Mouse (Mus musculus) liver, embryonic 14.5 days (tissue): ENCODE measurements around the gene Ltbp3. TPM values are rescaled to one million over a fixed set of nuclear protein-coding genes. Genes with fewer than 3 reads are reported as not detected.

Source experiments
- ATAC-seq: fragments of 200-750 bp; cut with Nextera tagmentation; 2 replicates; pipeline ENCODE4 v1.8.0; 2017; ENCODE audit warnings: moderate number of reproducible peaks, mild to moderate bottlenecking, moderate library complexity; ENCODE audit not compliant: insufficient read depth
- DNase-seq, 3 experiments: peaks; one replicate each; pipeline ENCODE4 v3.0.0-alpha.2; 2012 to 2013; ENCODE audit warnings: low read depth in 3 of 3, low spot score in 3 of 3
- H3K27ac ChIP-seq: fragments of 300-500 bp; sonication (generic); 2 replicates; pipeline ENCODE4 v1.5.1; 2014; ENCODE audit warnings: moderate library complexity, mild to moderate bottlenecking, control low read depth, inconsistent platforms
- H3K27me3 ChIP-seq: fragments of 300-500 bp; sonication (generic); 2 replicates; pipeline ENCODE4 v1.6.1; 2014; ENCODE audit warnings: mild to moderate bottlenecking, low read length, moderate library complexity; ENCODE audit not compliant: control insufficient read depth, insufficient read depth
- H3K36me3 ChIP-seq: fragments of 300-500 bp; sonication (generic); replicated peaks from 2 replicates; pipeline ENCODE4 v1.6.1; 2014; ENCODE audit warnings: low read depth; ENCODE audit not compliant: control insufficient read depth, insufficient read depth
- H3K4me1 ChIP-seq, 2 experiments: fragments of 200-500 bp in 1 of 2; fragments of 300-500 bp in 1 of 2; sonication (generic) in 1 of 2; replicated peaks; 2 replicates each; pipeline ENCODE4 v1.6.1; 2012 to 2014; ENCODE audit warnings: antibody characterized with exemption in 1 of 2, inconsistent platforms in 1 of 2, low read length in 1 of 2; ENCODE audit not compliant: control insufficient read depth in 2 of 2, insufficient read depth in 2 of 2
- H3K4me2 ChIP-seq: fragments of 300-500 bp; sonication (generic); 2 replicates; pipeline ENCODE4 v1.6.1; 2014; ENCODE audit warnings: low read depth, mild to moderate bottlenecking, control low read depth, moderate library complexity
- H3K4me3 ChIP-seq, 2 experiments: fragments of 200-500 bp in 1 of 2; fragments of 300-500 bp in 1 of 2; sonication (generic) in 1 of 2; 2 replicates each; pipeline ENCODE4 v1.5.1; 2012 to 2014; ENCODE audit warnings: low read depth in 2 of 2, low read length in 2 of 2, mild to moderate bottlenecking in 2 of 2, control low read depth in 1 of 2, inconsistent platforms in 1 of 2, moderate library complexity in 1 of 2; ENCODE audit not compliant: insufficient read depth in 1 of 2
- H3K9ac ChIP-seq: fragments of 300-500 bp; sonication (generic); replicated peaks from 2 replicates; pipeline ENCODE4 v1.6.1; 2014; ENCODE audit warnings: mild to moderate bottlenecking, control low read depth, moderate library complexity
- H3K9me3 ChIP-seq: fragments of 300-500 bp; sonication (generic); 2 replicates; pipeline ENCODE4 v1.6.1; 2016; ENCODE audit warnings: low read length, mixed read lengths; ENCODE audit not compliant: control insufficient read depth
- CTCF ChIP-seq: IDR thresholded peaks from 2 replicates; pipeline ENCODE4 v1.5.1; 2016; ENCODE audit warnings: antibody characterized with exemption, low read depth, control low read depth
- EP300 ChIP-seq: IDR thresholded peaks from 2 replicates; pipeline ENCODE4 v1.6.1; 2016; ENCODE audit warnings: antibody characterized with exemption, low read depth
- WGBS: fragments of 180-500 bp; shearing (Covaris S2); extraction: QIAGEN DNeasy Blood & Tissue Kit; methylation state at CpG from one replicate; pipeline ENCODE4 v1.1.7; 2014; ENCODE audit not compliant: insufficient replicate concordance; 5-methylcytosine and 5-hydroxymethylcytosine counted together
- polyA plus RNA-seq, 2 experiments: library from polyadenylated mRNA; depleted of rRNA in 1 of 2; stranded (reverse) in 1 of 2; unstranded in 1 of 2; fragments of >200 nt; fragmentation: Nextera tagmentation in 1 of 2; extraction: Ambion mirVana in 1 of 2; gene quantifications; 2 replicates each; pipeline versions ENCODE4 v1.2.1 to v1.2.3; 2012 to 2014

The Ltbp3 gene
- polyA plus RNA-seq, 2 experiments, result 1.6 to 2.1 TPM

- ATAC-seq (peak; percentile 86), DNase-seq (peak; percentile 95 to 98 (median 95))
- peak overlapping the region; percentile 95 for H3K9ac ChIP-seq
- H3K4me2 ChIP-seq, result peak overlapping the region; percentile 95
- H3K4me3 ChIP-seq, result peak overlapping the region; percentile 73 to 97
- under 1% methylated on average over 64 of the region's 67 CpGs for WGBS
- TF ChIP-seq CTCF (no peak), EP300 (peak; percentile 95)
- H3K4me1 ChIP-seq, result peaks cover 37 to 39% of the 10 kb centered on the region in 2 experiments
- no peaks in the 10 kb centered on the region for H3K27me3 ChIP-seq
- no peaks in the 10 kb centered on the region for H3K9me3 ChIP-seq
- peaks cover 17% of the 10 kb centered on the region for H3K36me3 ChIP-seq
- peak overlapping the region; percentile 98 for H3K27ac ChIP-seq
These were observed 62.6 kb downstream of the Ltbp3 start for GRCm38 (mm10) chr19:5803041-5803880.

- ATAC-seq (peak; percentile 17; the same call in 1 of the 2 replicates), DNase-seq (no peak)
- Histone ChIP-seq H3K4me2 (peak overlapping the region; percentile 95), H3K4me3 (peak overlapping the region; percentile 46 to 73), H3K9me3 (no peaks in the 10 kb centered on the region), H3K36me3 (peaks cover 11% of the 10 kb centered on the region), H3K9ac (peak overlapping the region; percentile 95), H3K27me3 (no peaks in the 10 kb centered on the region), H3K27ac (peak overlapping the region; percentile 98), H3K4me1 (peaks cover 39% of the 10 kb centered on the region in 2 experiments)
- TF ChIP-seq CTCF (no peak), EP300 (no peak)
- WGBS, result 3% methylated on average over 16 of the region's 16 CpGs
These were observed 63.2 kb downstream of the Ltbp3 start for GRCm38 (mm10) chr19:5803881-5804279.

GRCm38 (mm10) chr19:5804371-5804899 lies 63.7 kb downstream of the Ltbp3 start:
- DNase-seq (no peak), ATAC-seq (no peak)
- Histone ChIP-seq H3K4me1 (peaks cover 39% of the 10 kb centered on the region in 2 experiments), H3K4me3 (peak overlapping the region in 1 of 2 experiments; percentile 73; a peak in 2 of 4 replicates), H3K4me2 (peak overlapping the region; percentile 95), H3K36me3 (peaks cover 8% of the 10 kb centered on the region), H3K9ac (peak overlapping the region; percentile 95), H3K9me3 (no peaks in the 10 kb centered on the region), H3K27ac (peak overlapping the region; percentile 98), H3K27me3 (no peaks in the 10 kb centered on the region)
- WGBS, result 33% methylated on average over 8 of the region's 8 CpGs
- TF ChIP-seq CTCF, result no peak
- no peak for TF ChIP-seq EP300

- peak overlapping the region; percentile 87 for H3K27ac ChIP-seq
- no peaks in the 10 kb centered on the region for H3K36me3 ChIP-seq
- DNase-seq (no peak), ATAC-seq (no peak)
- no peaks in the 10 kb centered on the region for H3K9me3 ChIP-seq
- H3K27me3 ChIP-seq, result no peaks in the 10 kb centered on the region
- TF ChIP-seq EP300 (no peak), CTCF (no peak)
- H3K4me2 ChIP-seq, result peak overlapping the region; percentile 61
- H3K4me3 ChIP-seq, result peak overlapping the region in 1 of 2 experiments; percentile 8; a peak in 1 of 4 replicates
- peaks cover 39 to 47% of the 10 kb centered on the region in 2 experiments for H3K4me1 ChIP-seq
- WGBS, result 13% methylated on average over 8 of the region's 8 CpGs
- H3K9ac ChIP-seq, result peak overlapping the region; percentile 68
These were observed 65.5 kb downstream of the Ltbp3 start for GRCm38 (mm10) chr19:5806051-5806808.
